Mouse (Mus musculus): ENCODE measurements around the gene Gpsm3. TPM values are rescaled to one million over a fixed set of nuclear protein-coding genes. Genes with fewer than 3 reads are reported as not detected.
"Not testable (repeated sequence)": the region's sequence is repeated elsewhere in the genome, so short reads cannot be mapped to it uniquely, and the experiment has no call there.

The Gpsm3 gene
- total RNA-seq (2021), result 1 to 10 TPM; 4.1 to 4.2 TPM

- peak; percentile 57 for DNase-seq (ENCODE audit: low spot score)
- intact Hi-C loops (cut with DNase I), result loop anchor here (10.0 kb wide), 1 partner anchor 465 kb away; the partner anchor contains the start of gene Brd2
Measured at GRCm38 (mm10) chr17:34589681-34590101, at the start of gene Gpsm3. TSS of gene Gpsm3 (plus strand) at chr17:34589806.

- DNase-seq (ENCODE audit: low spot score); intact Hi-C loops (cut with DNase I): not testable (repeated sequence)
Measured at GRCm38 (mm10) chr17:34543567-34543966, 46.0 kb upstream of the Gpsm3 start.

GRCm38 (mm10) chr17:34546797-34547196, 42.8 kb upstream of the Gpsm3 start:
- intact Hi-C loops (cut with DNase I), result no loop called here
- no peak for DNase-seq (ENCODE audit: low spot score)

- intact Hi-C loops (cut with DNase I), result no loop called here
- no peak for DNase-seq (ENCODE audit: low spot score)
Measured at GRCm38 (mm10) chr17:34547601-34548000, 42.0 kb upstream of the Gpsm3 start.

- intact Hi-C loops (cut with DNase I), result no loop called here
- DNase-seq (ENCODE audit: low spot score), result no peak
Measured at GRCm38 (mm10) chr17:34549156-34549555, 40.5 kb upstream of the Gpsm3 start.

GRCm38 (mm10) chr17:34549843-34550242, 39.8 kb upstream of the Gpsm3 start:
- intact Hi-C loops (cut with DNase I), result no loop called here
- no peak for DNase-seq (ENCODE audit: low spot score)

- DNase-seq (ENCODE audit: low spot score), result peak; percentile 49
- intact Hi-C loops (cut with DNase I), result loop anchor here (5.0 kb wide), 2 partner anchors 62 to 118 kb away; partner anchors contain the start of gene Egfl8
Measured at GRCm38 (mm10) chr17:34555483-34555882, 34.1 kb upstream of the Gpsm3 start.

GRCm38 (mm10) chr17:34556406-34556805, 33.2 kb upstream of the Gpsm3 start:
- no peak for DNase-seq (ENCODE audit: low spot score)
- intact Hi-C loops (cut with DNase I), result loop anchor here (5.0 kb wide), 2 partner anchors 61 to 119 kb away; partner anchors contain the start of gene Egfl8

GRCm38 (mm10) chr17:34557411-34557810, 32.2 kb upstream of the Gpsm3 start:
- intact Hi-C loops (cut with DNase I), result loop anchor here (5.0 kb wide), 2 partner anchors 60 to 120 kb away; partner anchors contain the start of gene Egfl8
- no peak for DNase-seq (ENCODE audit: low spot score)

GRCm38 (mm10) chr17:34559116-34559515, 30.5 kb upstream of the Gpsm3 start:
- intact Hi-C loops (cut with DNase I), result loop anchor here (5.0 kb wide), 2 partner anchors 58 to 122 kb away; partner anchors contain the start of gene Egfl8
- DNase-seq (ENCODE audit: low spot score), result no peak

- intact Hi-C loops (cut with DNase I), result loop anchor here (5.0 kb wide), 2 partner anchors 57 to 123 kb away; partner anchors contain the start of gene Egfl8
- no peak for DNase-seq (ENCODE audit: low spot score)
Measured at GRCm38 (mm10) chr17:34559895-34560294, 29.7 kb upstream of the Gpsm3 start.

- DNase-seq (ENCODE audit: low spot score), result no peak
- intact Hi-C loops (cut with DNase I), result no loop called here
Measured at GRCm38 (mm10) chr17:34560438-34560837, 29.2 kb upstream of the Gpsm3 start.

GRCm38 (mm10) chr17:34561200-34561599, 28.4 kb upstream of the Gpsm3 start:
- intact Hi-C loops (cut with DNase I), result no loop called here
- no peak for DNase-seq (ENCODE audit: low spot score)

- intact Hi-C loops (cut with DNase I), result no loop called here
- DNase-seq (ENCODE audit: low spot score), result no peak
Measured at GRCm38 (mm10) chr17:34562595-34562994, 27.0 kb upstream of the Gpsm3 start.

GRCm38 (mm10) chr17:34563354-34563753, 26.3 kb upstream of the Gpsm3 start:
- intact Hi-C loops (cut with DNase I), result no loop called here
- no peak for DNase-seq (ENCODE audit: low spot score)

GRCm38 (mm10) chr17:34564003-34564421, 25.6 kb upstream of the Gpsm3 start, which contains the start of gene Notch4:
TSS of gene Notch4 (plus strand) at chr17:34564268.
- DNase-seq (ENCODE audit: low spot score), result peak; percentile 64
- intact Hi-C loops (cut with DNase I), result no loop called here

GRCm38 (mm10) chr17:34564796-34565195, 24.8 kb upstream of the Gpsm3 start:
- intact Hi-C loops (cut with DNase I), result no loop called here
- peak; percentile 71 for DNase-seq (ENCODE audit: low spot score)

- no peak for DNase-seq (ENCODE audit: low spot score)
- intact Hi-C loops (cut with DNase I), result no loop called here
Measured at GRCm38 (mm10) chr17:34567311-34567710, 22.3 kb upstream of the Gpsm3 start.

GRCm38 (mm10) chr17:34568421-34568820, 21.2 kb upstream of the Gpsm3 start:
- DNase-seq (ENCODE audit: low spot score), result no peak
- intact Hi-C loops (cut with DNase I), result loop anchor here (2.0 kb wide), 1 partner anchor 16 kb away; no protein-coding TSS in a partner anchor

- intact Hi-C loops (cut with DNase I), result loop anchor here (2.0 to 5.0 kb wide), 2 partner anchors 15 to 47 kb away; partner anchors contain the start of gene Egfl8
- no peak for DNase-seq (ENCODE audit: low spot score)
Measured at GRCm38 (mm10) chr17:34569919-34570318, 19.7 kb upstream of the Gpsm3 start.

- no peak for DNase-seq (ENCODE audit: low spot score)
- intact Hi-C loops (cut with DNase I), result loop anchor here (5.0 kb wide), 1 partner anchor 45 kb away; the partner anchor contains the start of gene Egfl8
Measured at GRCm38 (mm10) chr17:34571875-34572274, 17.7 kb upstream of the Gpsm3 start.

GRCm38 (mm10) chr17:34572361-34572760, 17.2 kb upstream of the Gpsm3 start:
- intact Hi-C loops (cut with DNase I), result loop anchor here (5.0 kb wide), 1 partner anchor 45 kb away; the partner anchor contains the start of gene Egfl8
- DNase-seq (ENCODE audit: low spot score), result no peak
